Mouse (Mus musculus): ENCODE measurements around the gene Tomm70a.

Gene Tomm70a

GRCm38 (mm10) chr16:57196590-57196989, 75.1 kb downstream of the Tomm70a start:
- no peak for DNase-seq

GRCm38 (mm10) chr16:57197281-57197680, 75.8 kb downstream of the Tomm70a start:
- no peak for DNase-seq

All from lung, postnatal 10 days (tissue).